Mouse (Mus musculus): ENCODE measurements around the gene Srprb. TPM values are rescaled to one million over a fixed set of nuclear protein-coding genes. Genes with fewer than 3 reads are reported as not detected.

The Srprb gene
- polyA plus RNA-seq, 1 experiment from 2014 or later, result 55.8 TPM

GRCm38 (mm10) chr9:103141266-103141665 lies 60.7 kb downstream of the Srprb start:
- no peak for DNase-seq (ENCODE audit: low spot score)
- Histone ChIP-seq H3K4me3 (ENCODE audit: low read depth, low read length) (no peak overlapping the region), H3K36me3 (ENCODE audit: control insufficient read depth, insufficient read depth, low read length) (peaks cover 20% of the 10 kb centered on the region), H3K9ac (ENCODE audit: low read length) (no peak overlapping the region), H3K27me3 (replicated peaks; ENCODE audit: control insufficient read depth, insufficient read depth, low read length) (no peaks in the 10 kb centered on the region), H3K27ac (ENCODE audit: low read depth, low read length) (no peak overlapping the region), H3K4me2 (ENCODE audit: low read length) (no peak overlapping the region), H3K9me3 (replicated peaks; ENCODE audit: control insufficient read depth, low read length) (no peaks in the 10 kb centered on the region), H3K4me1 (ENCODE audit: control insufficient read depth, insufficient read depth, low read length) (peaks cover 16% of the 10 kb centered on the region)
- ATAC-seq, result no peak
- 88% methylated on average over 7 of the region's 7 CpGs for WGBS

- ATAC-seq (no peak), DNase-seq (ENCODE audit: low spot score) (no peak)
- Histone ChIP-seq H3K4me3 (ENCODE audit: low read depth, low read length) (no peak overlapping the region), H3K27ac (ENCODE audit: low read depth, low read length) (no peak overlapping the region), H3K4me1 (ENCODE audit: control insufficient read depth, insufficient read depth, low read length) (peaks cover 8% of the 10 kb centered on the region), H3K36me3 (ENCODE audit: control insufficient read depth, insufficient read depth, low read length) (peaks cover 20% of the 10 kb centered on the region), H3K27me3 (replicated peaks; ENCODE audit: control insufficient read depth, insufficient read depth, low read length) (no peaks in the 10 kb centered on the region), H3K9ac (ENCODE audit: low read length) (no peak overlapping the region), H3K4me2 (ENCODE audit: low read length) (no peak overlapping the region), H3K9me3 (replicated peaks; ENCODE audit: control insufficient read depth, low read length) (no peaks in the 10 kb centered on the region)
- 81% methylated on average over 6 of the region's 6 CpGs for WGBS
Measured at GRCm38 (mm10) chr9:103140384-103140783, 61.6 kb downstream of the Srprb start.

- Histone ChIP-seq H3K4me3 (ENCODE audit: low read depth, low read length) (no peak overlapping the region), H3K9ac (ENCODE audit: low read length) (no peak overlapping the region), H3K27ac (ENCODE audit: low read depth, low read length) (no peak overlapping the region), H3K4me1 (ENCODE audit: control insufficient read depth, insufficient read depth, low read length) (peaks cover 2% of the 10 kb centered on the region; the same call in 1 of the 2 replicates), H3K36me3 (ENCODE audit: control insufficient read depth, insufficient read depth, low read length) (peaks cover 20% of the 10 kb centered on the region), H3K9me3 (replicated peaks; ENCODE audit: control insufficient read depth, low read length) (no peaks in the 10 kb centered on the region), H3K27me3 (replicated peaks; ENCODE audit: control insufficient read depth, insufficient read depth, low read length) (no peaks in the 10 kb centered on the region), H3K4me2 (ENCODE audit: low read length) (no peak overlapping the region)
- no peak for ATAC-seq
- DNase-seq (ENCODE audit: low spot score), result no peak
- 80% methylated on average over 6 of the region's 6 CpGs for WGBS
Measured at GRCm38 (mm10) chr9:103139481-103139880, 62.5 kb downstream of the Srprb start.

Other genes starting within 250 kb of the Srprb start
- gene Slco2a1, start 213.4 kb downstream of the Srprb start, polyA plus RNA-seq (2014; fragmentation: Nextera tagmentation; extraction: Ambion mirVana), result 1.2 and 1.8 TPM in 2 replicates
- gene Rab6b, start 90.3 kb downstream of the Srprb start, polyA plus RNA-seq (2014; fragmentation: Nextera tagmentation; extraction: Ambion mirVana), result 32.5 and 40.5 TPM in 2 replicates
- gene Gm20425, start 28.2 kb upstream of the Srprb start, polyA plus RNA-seq (2014; fragmentation: Nextera tagmentation; extraction: Ambion mirVana), result 0.63 and 2.7 TPM in 2 replicates
- gene Trf, start 28.3 kb upstream of the Srprb start, polyA plus RNA-seq (2014; fragmentation: Nextera tagmentation; extraction: Ambion mirVana), result 30.0 and 41.3 TPM in 2 replicates
- 0.29 and 0.93 TPM in 2 replicates for gene 1300017J02Rik, start 102.9 kb upstream of the Srprb start, polyA plus RNA-seq (2014; fragmentation: Nextera tagmentation; extraction: Ambion mirVana)
- 31.2 and 31.4 TPM in 2 replicates for gene Topbp1, start 103.1 kb upstream of the Srprb start, polyA plus RNA-seq (2014; fragmentation: Nextera tagmentation; extraction: Ambion mirVana)
- 74.2 and 76.3 TPM in 2 replicates for gene Cdv3, start 163.7 kb upstream of the Srprb start, polyA plus RNA-seq (2014; fragmentation: Nextera tagmentation; extraction: Ambion mirVana)

Measured in forebrain, embryonic 14.5 days (tissue).